Mouse (Mus musculus) cerebellum, postnatal 14 days (tissue): ENCODE measurements at regions not wholly inside any gene's neighbourhood (a gene's known extent, or its start where the extent isn't known, plus 50 kb on each side); places are given as distances from the start of the nearest gene placed in this dataset.
"Not testable (repeated sequence)": the region's sequence is repeated elsewhere in the genome, so short reads cannot be mapped to it uniquely, and the experiment has no call there.

ENCODE experiments used
- DNase-seq, 2 experiments: peaks; one replicate each; pipeline ENCODE4 v3.0.0; 2021; ENCODE audit warnings: mixed read lengths in 2 of 2

DNA sequence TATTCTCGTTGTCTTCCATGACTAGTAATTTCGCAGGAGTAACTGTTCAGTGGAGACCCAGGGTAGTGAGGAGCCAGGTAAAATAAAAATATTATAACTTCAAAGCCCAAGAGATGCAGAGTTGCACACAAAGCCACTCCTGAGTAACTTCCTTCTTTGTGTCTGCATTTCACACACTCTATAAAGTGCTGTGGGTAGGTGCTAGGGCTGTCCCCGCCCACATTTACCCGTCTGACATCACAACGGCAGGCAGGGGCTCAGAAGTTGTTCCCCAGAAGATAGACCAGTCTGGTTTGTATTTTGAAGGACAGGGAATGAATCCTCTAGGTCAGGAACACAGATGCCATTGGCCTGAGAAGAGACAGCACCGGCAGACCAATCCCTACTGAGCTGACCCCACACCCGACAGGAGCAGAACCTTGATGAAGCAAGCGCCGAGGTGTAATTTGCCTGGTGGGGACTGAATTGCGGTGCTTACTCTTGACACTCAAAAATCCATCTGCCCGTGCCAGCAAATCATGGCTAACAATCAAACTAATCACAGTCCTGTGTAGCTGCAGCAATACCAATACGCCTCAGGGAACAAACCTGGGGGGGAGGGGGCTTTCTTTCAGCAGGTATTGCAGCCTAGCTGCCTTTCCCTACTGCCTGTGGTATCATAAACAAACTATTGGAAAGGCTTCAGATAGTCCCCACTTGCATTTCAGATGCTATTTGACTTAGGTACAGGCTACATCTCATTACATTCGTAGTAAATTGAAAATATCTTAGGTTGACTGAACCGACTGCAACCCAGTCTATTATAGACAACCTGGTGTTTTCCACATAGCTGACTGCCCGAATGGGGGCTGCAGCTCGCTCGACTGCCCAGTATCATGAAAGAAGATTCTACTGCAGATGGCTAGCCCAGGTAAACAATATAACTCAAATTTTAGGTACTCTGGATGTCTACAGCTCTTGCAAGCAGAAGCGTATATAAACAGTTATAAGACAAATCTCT, 175.6 kb downstream of the Basp1 start:
- DNase-seq, result peak in 1 of 2 experiments; percentile 9

DNA sequence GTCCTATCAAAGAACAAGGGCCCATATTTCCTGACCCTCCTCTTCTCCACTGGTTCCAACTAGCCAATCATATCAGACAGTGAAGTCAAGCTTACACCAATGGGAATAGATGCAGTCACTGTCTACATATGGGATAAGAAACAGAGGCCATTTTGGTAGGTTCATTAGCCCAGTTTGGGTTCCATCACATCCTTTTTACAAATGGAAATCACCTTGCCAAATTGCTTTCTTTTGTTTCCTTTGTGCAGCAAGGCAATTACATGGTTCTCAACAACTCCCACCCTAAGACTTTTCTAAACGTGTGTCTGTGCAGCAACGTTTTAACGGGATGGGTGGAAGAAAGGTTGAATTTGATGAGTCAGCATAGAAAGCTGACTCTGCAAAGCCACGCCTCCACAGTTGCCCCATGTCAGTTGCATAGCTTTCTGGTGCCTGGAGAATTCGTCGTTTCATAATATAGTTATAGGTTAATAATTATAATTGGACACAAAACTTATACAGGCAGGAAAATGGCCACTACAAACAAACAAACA, 177.3 kb downstream of the Basp1 start:
- DNase-seq, result no peak

DNA sequence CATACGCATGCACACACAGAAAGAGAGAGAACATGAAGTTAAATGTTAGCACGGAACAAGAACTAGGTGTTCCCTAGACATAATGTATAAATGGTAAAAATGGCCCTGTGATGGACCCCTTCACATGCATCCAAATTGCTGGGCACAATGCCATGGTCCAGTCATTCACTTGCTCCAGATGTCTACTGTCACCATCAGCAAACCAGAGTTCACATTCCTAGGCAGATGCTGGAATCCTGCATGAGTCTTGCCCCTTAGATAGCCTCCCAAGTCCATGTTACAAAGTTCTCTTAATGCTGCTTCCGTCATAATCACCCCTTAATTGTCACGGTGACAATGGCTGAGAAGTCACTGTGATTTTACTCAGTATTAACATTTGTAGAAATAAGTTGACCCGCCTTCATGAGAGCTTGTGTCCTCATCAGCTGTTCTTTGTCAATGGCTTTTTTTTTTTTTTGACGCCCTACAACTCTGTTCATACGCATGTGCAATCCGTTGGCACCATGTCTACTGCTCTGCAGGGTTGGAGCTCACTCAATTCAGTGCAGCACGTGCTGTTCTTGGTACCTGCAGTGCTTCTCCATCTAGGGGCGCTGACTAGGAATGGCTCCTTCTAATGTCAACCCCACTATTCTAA, 179.4 kb downstream of the Basp1 start:
- no peak for DNase-seq

DNA sequence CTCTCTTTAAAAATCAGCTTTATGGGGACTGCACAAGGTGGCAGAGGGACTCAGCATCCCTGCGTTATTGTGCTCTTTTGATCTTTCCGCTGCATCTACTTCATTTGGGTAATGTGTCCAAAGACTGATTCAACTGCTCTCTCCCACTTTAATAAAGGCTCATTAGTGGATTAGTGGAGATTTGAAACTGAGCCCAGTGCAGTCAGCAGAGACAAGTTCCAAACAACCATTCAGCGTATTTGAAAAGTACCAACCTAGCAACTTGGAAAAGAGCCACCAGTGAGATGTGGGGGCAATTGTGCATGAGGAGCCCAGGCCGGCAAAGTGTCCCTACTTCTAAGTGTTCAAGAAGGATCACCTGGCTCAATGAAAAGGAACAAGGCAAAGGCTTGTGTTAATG, 183.4 kb downstream of the Basp1 start:
- no peak for DNase-seq

DNA sequence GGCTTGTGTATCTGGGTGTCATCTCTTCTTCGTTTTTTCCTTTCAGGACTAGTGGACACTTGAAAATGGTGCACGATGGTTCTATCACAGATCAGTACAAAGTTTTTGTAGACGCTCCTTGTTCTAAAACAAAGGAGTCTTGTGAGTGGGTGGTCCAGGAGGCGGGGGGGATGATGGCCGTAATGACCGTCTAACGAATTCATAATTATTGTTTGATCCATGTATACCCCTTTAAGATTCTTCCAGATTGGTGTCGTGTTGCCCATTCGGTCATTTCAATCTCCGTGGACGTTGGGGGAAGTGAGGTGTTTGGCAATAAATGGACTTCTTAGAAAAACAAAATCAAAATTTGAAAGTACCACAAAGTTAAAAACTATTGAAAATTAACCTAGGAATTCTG, 183.8 kb downstream of the Basp1 start:
- DNase-seq, result no peak

DNA sequence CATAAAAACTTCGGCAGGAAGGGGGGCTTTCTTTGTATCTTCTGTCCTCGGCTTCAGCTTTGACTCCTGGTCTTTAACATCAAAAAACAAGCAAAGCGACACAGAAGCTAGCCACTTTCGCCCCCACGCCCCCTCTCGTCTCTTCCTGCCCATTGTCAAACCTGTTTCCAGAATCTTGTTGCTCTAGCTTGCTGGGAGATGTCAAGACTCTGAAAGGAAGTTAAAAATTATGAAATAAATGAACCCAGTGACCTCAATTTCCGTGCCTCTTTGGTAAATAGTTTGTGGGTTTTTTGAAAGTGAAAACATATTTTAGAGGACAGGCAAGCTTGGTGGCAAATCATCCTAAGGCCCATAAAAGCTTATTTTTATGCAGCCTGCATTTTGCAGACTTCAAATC, 186.1 kb downstream of the Basp1 start:
- DNase-seq, result no peak

DNA sequence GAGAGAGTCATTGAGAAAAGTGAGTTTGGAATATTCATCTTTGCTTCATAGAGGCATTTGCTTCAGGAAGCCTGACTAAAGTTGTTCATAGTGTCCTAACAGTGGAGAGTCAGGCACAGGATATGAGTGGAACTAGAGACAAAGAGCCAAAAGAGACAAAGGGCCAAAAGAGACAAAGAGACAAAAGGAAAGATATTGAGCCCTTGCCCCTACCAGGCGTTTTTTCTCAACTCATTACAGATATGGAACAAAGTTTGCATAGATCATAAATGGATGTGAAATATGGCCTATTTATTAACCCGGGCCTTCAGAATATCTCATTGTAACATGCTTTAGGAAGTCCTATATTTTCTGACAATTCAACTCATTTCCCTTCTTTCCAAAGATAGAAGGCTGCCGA, 187.6 kb downstream of the Basp1 start:
- no peak for DNase-seq

DNA sequence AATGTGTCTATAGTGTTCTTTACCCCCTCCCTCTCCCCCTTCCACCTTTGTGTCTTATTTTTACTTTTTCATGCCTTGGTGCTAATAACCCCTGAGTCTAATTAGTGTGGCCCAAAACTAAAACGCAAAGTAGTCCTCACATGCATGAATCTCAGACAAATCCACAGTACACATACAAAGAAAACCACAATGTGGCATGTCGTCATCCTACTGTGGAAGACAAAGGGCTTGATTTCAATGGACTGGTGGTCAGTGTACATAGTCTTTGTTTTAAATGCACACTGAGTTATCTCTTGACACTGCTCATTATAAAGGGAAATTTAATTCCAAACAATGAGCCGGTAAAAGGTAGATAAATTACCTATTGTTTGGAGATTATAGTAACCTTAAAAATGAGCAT, 188.1 kb downstream of the Basp1 start:
- no peak for DNase-seq

DNA sequence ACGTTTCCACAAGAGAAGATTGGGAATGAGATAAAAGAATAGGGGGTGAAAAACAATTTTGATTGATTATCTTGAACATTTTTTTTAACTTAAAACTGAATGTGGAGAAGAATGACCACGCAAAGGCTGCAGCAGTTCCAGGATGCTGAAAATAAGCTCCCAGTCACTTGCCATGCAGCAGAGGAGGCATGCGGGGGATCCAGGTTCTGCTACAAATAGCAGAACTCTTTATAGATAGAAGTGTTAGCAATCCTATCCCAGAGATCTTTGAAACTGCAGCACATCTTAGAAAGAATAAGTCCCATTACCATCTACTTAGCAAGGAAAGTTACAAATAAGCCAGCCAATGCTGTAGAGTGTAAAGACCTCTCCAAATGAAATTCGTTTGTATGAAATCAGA, 191.8 kb downstream of the Basp1 start:
- DNase-seq, result no peak

DNA sequence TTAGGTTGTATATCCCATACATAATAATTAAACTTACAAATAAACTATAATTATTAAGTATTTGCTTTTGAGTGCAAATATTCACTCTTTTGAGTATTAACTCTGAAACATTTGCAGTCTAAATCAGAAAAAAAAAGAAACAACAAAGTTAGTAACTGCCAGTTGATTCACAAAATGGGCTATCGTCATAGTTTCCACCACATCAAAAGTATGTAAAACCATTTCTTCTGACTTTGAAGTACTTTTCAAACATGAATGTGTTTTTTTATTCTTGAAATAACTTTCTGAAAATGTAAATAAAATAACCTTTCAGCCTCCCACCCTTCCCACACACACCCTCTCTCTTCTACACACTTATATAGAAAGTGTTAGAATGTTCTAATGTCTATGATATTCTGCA, 197.2 kb downstream of the Basp1 start:
- DNase-seq, result no peak

DNA sequence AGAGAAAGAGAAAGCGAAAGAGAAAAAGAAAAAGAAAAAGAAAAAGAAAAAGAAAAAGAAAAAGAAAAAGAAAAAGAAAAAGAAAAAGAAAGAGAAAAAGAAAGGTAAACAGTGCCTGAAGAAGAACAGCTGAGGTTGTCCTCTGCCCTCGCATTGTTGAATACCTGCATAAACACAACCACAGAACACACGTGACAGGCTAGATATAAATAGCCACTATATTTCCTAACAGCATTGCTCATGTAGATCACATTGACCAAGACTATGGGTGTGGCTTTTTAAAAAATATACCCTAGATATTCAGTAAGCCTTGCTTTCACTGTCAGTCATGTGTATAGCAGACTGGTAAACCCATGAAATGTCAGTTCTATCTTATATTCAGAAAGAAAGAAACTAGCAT, 211.5 kb downstream of the Basp1 start:
- DNase-seq, result no peak

DNA sequence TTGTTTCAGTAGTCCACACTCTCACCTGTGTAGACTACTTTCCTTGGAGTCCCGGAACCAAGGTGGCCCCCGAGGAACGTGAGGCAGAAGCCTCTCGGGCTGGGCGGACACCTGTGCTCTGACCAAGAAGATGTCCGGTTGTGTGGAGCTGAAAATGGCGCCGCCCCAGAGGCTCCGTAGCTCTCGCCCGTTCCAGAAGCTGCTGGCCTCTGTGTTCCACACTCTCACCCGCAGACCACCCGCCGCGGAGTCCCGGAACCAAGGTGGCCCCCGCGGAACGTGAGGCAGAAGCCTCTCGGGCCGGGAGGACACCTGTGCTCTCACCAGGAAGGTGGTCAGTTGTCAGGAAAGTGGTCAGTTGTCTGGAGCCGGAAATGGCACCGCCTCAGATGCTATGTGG, 213.3 kb downstream of the Basp1 start:
- DNase-seq, result not testable (repeated sequence)

DNA sequence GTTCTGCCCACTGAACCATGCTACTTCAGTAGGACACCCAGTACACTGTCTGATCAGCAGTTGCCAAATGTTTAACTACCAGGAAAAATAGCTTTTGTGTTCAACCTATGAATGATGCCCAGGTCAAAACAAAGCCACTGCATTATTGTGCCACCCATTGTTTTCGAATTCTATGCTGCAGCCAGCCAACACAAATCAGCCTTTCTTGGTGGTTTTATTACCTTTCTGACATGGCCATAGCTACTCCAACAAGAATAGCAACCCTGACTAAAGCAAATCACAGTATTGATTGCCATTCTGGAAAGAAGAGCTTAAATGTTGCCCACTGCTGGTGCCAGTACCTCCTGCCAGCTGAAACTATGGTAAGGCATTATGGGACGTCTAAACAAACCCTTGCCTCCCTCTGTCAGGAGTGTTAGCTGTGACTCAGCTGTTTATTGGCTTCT, 225.7 kb downstream of the Basp1 start:
- no peak for DNase-seq

DNA sequence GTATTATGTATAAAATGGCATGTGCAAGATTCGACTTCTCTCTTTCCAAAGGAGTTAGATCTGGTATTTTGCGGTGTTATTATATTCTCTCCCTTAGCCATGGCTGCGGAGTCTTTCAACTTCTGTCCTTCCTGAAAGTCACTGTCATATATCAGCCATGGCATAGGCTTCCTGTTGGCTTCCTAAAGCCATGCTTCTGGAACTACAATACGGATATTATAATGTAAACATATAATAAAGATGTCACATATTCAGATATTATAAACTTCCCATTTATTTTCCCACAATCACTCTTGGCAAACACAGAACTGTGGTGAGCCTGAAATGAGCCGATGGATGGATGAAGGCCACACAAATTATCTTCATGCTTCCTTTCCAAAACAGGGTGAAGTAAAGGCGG, 240.8 kb downstream of the Basp1 start:
- no peak for DNase-seq

DNA sequence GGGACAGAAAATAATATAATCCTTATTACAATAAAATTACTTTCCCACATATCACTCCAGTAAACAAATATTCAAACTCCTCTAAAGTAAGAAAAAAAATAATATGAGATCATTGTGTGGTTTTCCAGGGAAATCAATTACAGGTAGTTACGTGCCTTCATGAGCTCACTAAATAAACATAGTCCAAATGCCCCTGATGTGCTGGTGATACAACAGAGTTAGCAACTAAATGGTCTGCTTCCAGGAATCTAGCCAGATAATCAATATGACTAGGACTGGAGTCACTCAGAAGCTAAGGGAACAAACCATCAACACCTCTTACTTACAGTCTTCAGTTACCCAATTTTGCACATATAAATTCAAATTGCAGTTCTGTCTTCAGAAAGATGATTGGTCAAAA, 267.2 kb downstream of the Basp1 start:
- no peak for DNase-seq

DNA sequence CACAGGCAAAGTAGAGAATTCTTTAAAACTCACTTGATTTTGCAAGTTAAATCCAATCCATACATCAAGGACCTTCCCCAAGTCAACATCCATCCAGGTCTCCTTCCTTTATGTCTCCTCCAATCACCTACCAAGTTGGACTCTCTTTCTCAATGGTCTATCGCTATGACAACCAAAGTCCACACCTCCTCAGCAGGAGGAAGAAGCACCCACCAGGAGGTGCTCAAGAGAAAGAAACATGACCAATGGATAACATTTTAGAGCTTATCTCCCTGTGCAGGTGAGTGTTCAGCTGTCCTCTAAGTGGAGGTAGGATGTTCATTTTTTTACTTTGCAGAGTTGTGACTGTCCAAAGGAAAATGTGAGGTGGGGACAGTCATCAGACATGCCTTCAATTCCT, 269.3 kb downstream of the Basp1 start:
- no peak for DNase-seq

DNA sequence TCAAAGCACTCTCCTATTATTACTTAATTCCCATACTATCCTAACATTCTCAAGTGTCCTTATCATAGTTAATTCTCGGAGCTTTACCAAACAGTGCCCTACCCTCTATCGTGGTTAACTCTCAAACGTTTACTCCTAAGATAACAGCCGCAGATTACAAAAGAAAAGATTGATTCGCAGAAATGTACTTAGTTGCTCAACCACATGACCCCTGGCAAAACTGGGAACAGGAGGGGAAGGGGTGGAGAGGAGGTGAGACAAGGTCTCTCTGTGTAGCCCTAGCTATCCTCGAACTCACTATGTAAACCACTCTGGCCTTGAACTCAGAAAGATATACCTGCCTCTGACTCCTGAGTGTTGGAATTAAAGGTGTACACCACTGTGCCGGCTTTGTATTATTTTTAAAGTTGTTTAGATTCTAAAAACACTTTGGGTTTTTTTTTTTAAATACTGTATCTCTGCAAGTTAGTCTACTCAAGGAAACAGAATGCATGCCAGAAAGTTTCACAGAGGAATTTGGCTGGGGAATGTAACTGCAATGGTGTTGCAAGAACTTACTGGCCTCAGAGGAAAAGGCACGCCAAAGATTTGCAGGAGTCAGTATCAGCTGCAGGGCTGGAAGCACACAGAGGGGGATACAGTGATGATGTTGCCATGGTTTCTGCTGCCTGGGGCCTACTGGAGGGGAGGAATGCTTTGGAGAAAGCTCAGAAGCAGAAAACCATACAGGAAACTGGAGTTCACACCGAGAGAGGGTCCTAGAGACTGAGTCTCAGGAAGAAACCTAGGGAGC, 273.0 kb downstream of the Basp1 start:
- no peak for DNase-seq

DNA sequence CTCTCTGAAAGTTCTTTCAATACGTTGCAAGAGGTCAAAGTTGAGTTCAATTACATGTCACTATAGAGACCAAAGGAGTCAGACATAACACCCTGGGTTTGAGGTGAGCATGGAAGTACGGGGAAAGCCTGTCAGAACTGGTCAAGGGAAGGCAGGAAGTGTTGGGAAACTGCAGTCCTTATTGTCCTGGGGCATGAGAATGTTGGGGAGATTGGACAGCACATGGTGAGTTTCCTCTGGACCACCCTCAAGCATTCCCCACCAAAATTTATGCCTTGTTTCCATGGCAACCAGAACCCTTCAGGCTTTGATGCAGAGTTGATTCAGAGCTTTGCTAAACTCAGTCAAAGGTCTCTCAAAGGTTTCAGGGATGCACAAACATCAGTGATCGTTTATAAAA, 276.5 kb downstream of the Basp1 start:
- no peak for DNase-seq

DNA sequence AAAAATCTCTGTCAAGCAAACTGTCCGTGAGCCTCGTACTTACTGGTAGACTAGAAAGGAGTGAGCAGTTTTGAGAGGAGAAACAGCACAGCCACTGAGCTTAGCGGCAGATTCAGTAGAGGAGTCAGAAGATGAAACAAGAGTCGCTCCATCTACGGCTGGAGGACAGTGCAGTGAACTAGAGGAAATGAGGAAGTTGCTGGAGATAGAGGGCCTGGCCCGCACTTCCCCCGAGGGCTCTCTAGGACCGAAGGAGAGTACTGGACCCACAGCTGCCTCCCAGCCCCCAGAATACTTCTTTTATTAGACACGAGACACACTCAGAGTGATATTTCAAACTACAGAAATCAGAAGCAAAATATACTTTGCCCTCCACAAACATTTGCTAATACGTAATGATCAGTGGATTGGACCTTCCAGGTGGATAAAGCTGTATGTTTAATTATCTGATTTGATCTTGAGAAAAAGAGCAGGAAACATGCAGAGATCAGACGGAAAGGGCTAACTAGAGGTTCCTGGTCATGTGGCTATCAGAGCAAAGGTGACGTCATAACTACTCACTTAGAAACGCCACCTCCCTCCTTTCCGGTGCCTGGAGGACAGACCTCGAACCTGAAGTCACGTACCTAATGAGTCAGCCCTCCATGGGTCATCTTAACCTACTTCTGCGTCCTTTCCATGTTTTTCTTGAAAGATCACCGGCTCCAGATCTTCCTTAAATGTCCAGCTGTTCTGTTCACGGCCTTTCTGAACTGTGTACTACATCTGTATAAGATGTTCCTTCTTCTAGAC, 277.9 kb downstream of the Basp1 start:
- DNase-seq, result no peak

DNA sequence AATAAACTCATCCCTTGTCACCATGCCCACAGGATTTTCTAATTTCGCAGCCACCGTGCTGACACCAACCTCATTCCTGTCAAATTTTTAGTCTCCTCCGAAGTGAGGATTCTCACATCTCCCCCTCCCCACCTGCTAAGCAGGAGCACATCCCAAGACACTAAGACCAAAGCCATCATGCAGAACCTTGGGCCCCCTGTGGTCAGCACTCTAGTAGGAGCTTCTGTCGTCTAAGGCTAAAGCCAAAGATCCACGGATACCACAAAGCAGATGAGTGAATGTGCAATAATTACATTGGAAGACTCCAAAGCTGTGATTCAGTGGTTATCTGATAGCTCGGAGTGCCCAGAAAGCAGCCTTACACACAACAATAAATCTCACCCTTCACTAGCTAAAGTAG, 283.5 kb downstream of the Basp1 start:
- peak; percentile 39 to 43 for DNase-seq

DNA sequence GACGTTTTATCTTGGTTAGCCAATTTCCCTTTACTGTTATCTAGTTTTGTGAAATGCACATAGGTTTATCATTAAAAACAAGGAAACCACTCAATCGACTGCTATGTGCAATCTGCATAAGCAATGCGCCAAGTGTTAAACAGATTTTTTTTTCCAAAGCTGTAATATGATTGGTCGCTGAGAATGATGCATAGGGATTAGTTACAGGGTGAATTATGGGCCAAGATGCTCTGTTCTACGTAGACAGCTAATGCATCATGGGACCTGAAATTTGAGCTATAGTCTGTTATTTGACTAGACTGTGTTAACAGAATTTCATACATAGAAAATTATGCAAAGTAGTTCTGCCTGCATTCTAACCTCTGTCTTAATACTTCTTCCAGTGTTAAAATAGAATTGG, 284.0 kb downstream of the Basp1 start:
- no peak for DNase-seq

DNA sequence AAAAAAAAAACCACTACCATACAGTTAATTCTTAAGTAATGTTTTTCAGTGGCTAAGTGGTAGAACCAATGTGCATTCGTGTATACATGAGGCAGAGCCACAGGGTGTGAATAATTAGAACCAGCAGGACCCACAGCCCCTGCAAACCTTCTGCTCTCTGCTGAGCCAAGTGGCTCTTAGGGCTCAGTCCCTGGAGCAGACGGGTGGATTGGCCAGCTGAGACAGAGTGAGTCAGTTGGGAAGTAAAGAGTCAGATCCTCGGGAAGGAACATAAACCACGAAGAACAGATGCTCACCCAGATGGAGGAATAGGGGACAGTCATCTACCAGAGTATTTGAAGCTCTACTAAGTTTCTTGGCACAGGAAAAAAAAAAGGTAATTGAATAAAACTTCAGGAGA, 293.1 kb downstream of the Basp1 start:
- peak; percentile 32 to 33 for DNase-seq
